ENCODE assay signal across 8 mouse cellular contexts in genomic region chr11:103198911-103199803, GRCm38 (mm10). TPM values are rescaled to one million over a fixed set of nuclear protein-coding genes. Genes with fewer than 3 reads are reported as not detected.
DNase-seq lines count a peak whose midpoint lies in the region; ATAC-seq lines count a peak whose summit lies in the region.

No protein-coding gene starts in this region.

- H3K9ac ChIP-seq in embryonic facial prominence, embryonic 13.5 days, result peak overlapping the region; percentile 64
- peak overlapping the region; percentile 8; the same call in 1 of the 2 replicates for H3K9ac ChIP-seq in stomach, embryonic 15.5 days

- peaks cover 73% of the 10 kb centered on the region for H3K27me3 ChIP-seq in embryonic facial prominence, embryonic 13.5 days
- peaks cover 49% of the 10 kb centered on the region for H3K27me3 ChIP-seq in stomach, embryonic 15.5 days (replicated peaks)

- peak overlapping the region; percentile 51 for H3K4me3 ChIP-seq in embryonic facial prominence, embryonic 13.5 days
- H3K4me3 ChIP-seq in stomach, embryonic 15.5 days (replicated peaks), result peak overlapping the region; percentile 49

- peak overlapping the region; percentile 90 for H3K4me2 ChIP-seq in embryonic facial prominence, embryonic 13.5 days
- H3K4me2 ChIP-seq in stomach, embryonic 15.5 days, result peak overlapping the region; percentile 95

- H3K36me3 ChIP-seq in embryonic facial prominence, embryonic 13.5 days, result no peaks in the 10 kb centered on the region
- H3K36me3 ChIP-seq in stomach, embryonic 15.5 days, result no peaks in the 10 kb centered on the region

- peak; percentile 22; the same call in 1 of the 2 replicates for ATAC-seq in embryonic facial prominence, embryonic 13.5 days (ENCODE audit: insufficient number of reproducible peaks, insufficient read depth, low FRiP score, low TSS enrichment, low read depth)
- peak; percentile 44 for ATAC-seq in stomach, embryonic 15.5 days (ENCODE audit: insufficient read depth, low FRiP score, low read depth)

- peak; percentile 16 for DNase-seq in thymus, postnatal 4 days
- no peak for DNase-seq in thymus, postnatal 10 days (ENCODE audit: low spot score in 2 of 2)
- DNase-seq in heart, postnatal 10 days, result peak; percentile 51 to 54
- peak; percentile 78 to 79 for DNase-seq in layer of hippocampus, postnatal 36 days
- DNase-seq in lung, postnatal 4 days, result peak; percentile 49 to 56
- no peak for DNase-seq in spleen, postnatal 4 days (ENCODE audit: low spot score in 2 of 2)

- intact Hi-C loops in heart, postnatal 10 days (cut with DNase I), result no loop called here

- 2% methylated on average over 59 of the region's 59 CpGs for WGBS in embryonic facial prominence, embryonic 13.5 days
- 5% methylated on average over 55 of the region's 59 CpGs for WGBS in stomach, embryonic 15.5 days

- H3K4me1 ChIP-seq in embryonic facial prominence, embryonic 13.5 days, result peaks cover 34% of the 10 kb centered on the region
- peaks cover 19% of the 10 kb centered on the region for H3K4me1 ChIP-seq in stomach, embryonic 15.5 days

- H3K9me3 ChIP-seq in embryonic facial prominence, embryonic 13.5 days, result no peaks in the 10 kb centered on the region
- no peaks in the 10 kb centered on the region for H3K9me3 ChIP-seq in stomach, embryonic 15.5 days

- no peak overlapping the region for H3K27ac ChIP-seq in embryonic facial prominence, embryonic 13.5 days
- no peak overlapping the region for H3K27ac ChIP-seq in stomach, embryonic 15.5 days

RNA-seq across cellular contexts. Expression of gene 1700023F06Rik, which starts 9.2 kb away (rescaled TPM):
- polyA plus RNA-seq in embryonic facial prominence, embryonic 13.5 days (2015; fragmentation: Nextera tagmentation; extraction: Ambion mirVana), result 1.4 and 2.2 TPM in 2 replicates
- not detected for total RNA-seq in heart, postnatal 10 days (2021)
- 1 to 10 TPM; 1.5 to 2.3 TPM for total RNA-seq in layer of hippocampus, postnatal 36 days (2021)
- 1.0 and 1.4 TPM in 2 replicates for polyA plus RNA-seq in stomach, embryonic 15.5 days (2015; fragmentation: Nextera tagmentation; extraction: Ambion mirVana)

RNA-seq across cellular contexts. Expression of gene Spata32, which starts 19.1 kb away (rescaled TPM):
- polyA plus RNA-seq in embryonic facial prominence, embryonic 13.5 days (2015; fragmentation: Nextera tagmentation; extraction: Ambion mirVana), result not detected in 2 replicates
- total RNA-seq in heart, postnatal 10 days (2021), result not detected
- total RNA-seq in layer of hippocampus, postnatal 36 days (2021), result 1 to 10 TPM in 1 of 2 experiments, under 1 TPM in 1; 0.72 to 1.6 TPM
- not detected in 2 replicates for polyA plus RNA-seq in stomach, embryonic 15.5 days (2015; fragmentation: Nextera tagmentation; extraction: Ambion mirVana)

RNA-seq across cellular contexts. Expression of gene Fmnl1, which starts 28.2 kb away (rescaled TPM):
- 1.7 and 2.4 TPM in 2 replicates for polyA plus RNA-seq in embryonic facial prominence, embryonic 13.5 days (2015; fragmentation: Nextera tagmentation; extraction: Ambion mirVana)
- 10 to 100 TPM; 14.4 to 15.6 TPM for total RNA-seq in heart, postnatal 10 days (2021)
- total RNA-seq in layer of hippocampus, postnatal 36 days (2021), result 100 to 1,000 TPM; 136 to 154 TPM
- 3.8 and 4.0 TPM in 2 replicates for polyA plus RNA-seq in stomach, embryonic 15.5 days (2015; fragmentation: Nextera tagmentation; extraction: Ambion mirVana)

Comparison
In these comparisons a context has a peak if more than half of its experiments do, and no peak if none do; other contexts are left out.
1. DNase-seq: peak in thymus, postnatal 4 days (single experiment), heart, postnatal 10 days (2 of 2), layer of hippocampus, postnatal 36 days (2 of 2) and lung, postnatal 4 days (2 of 2); none in thymus, postnatal 10 days (0 of 2) and spleen, postnatal 4 days (0 of 2).
2. RNA of gene Fmnl1, which starts 28.2 kb away (total RNA-seq): 136 to 154 TPM in layer of hippocampus, postnatal 36 days; 14.4 to 15.6 TPM in heart, postnatal 10 days; every median in the first group is over 4 times any median in the second.